Mouse (Mus musculus) liver, embryonic 11.5 days (tissue): Measurements from ENCODE around the gene Traf3. TPM values are rescaled to one million over a fixed set of nuclear protein-coding genes. Genes with fewer than 3 reads are reported as not detected.

ENCODE experiments used
- ATAC-seq: fragments of 200-750 bp; cut with Nextera tagmentation; replicated peaks from 2 replicates; pipeline ENCODE4 v1.8.0; 2017; ENCODE audit warnings: moderate number of reproducible peaks, mild to moderate bottlenecking, moderate TSS enrichment, moderate library complexity; ENCODE audit not compliant: low FRiP score
- DNase-seq: peaks from one replicate; pipeline ENCODE4 v3.0.0-alpha.2; 2017; ENCODE audit warnings: low spot score
- H3K27ac ChIP-seq: fragments of 300-500 bp; sonication (generic); 2 replicates; pipeline ENCODE4 v1.5.1; 2014; ENCODE audit warnings: mild to moderate bottlenecking, low read depth, low read length, control low read depth
- H3K27me3 ChIP-seq: fragments of 300-500 bp; sonication (generic); replicated peaks from 2 replicates; pipeline ENCODE4 v1.6.1; 2014; ENCODE audit warnings: low read length, mixed read lengths; ENCODE audit not compliant: control insufficient read depth, insufficient read depth
- H3K36me3 ChIP-seq: fragments of 300-500 bp; sonication (generic); 2 replicates; pipeline ENCODE4 v1.6.1; 2014; ENCODE audit warnings: mild to moderate bottlenecking, low read length, moderate library complexity, mixed read lengths; ENCODE audit not compliant: control insufficient read depth, insufficient read depth
- H3K4me1 ChIP-seq: fragments of 300-500 bp; sonication (generic); replicated peaks from 2 replicates; pipeline ENCODE4 v1.6.1; 2014; ENCODE audit warnings: low read length, mixed read lengths; ENCODE audit not compliant: control insufficient read depth, insufficient read depth
- H3K4me2 ChIP-seq: fragments of 300-500 bp; sonication (generic); 2 replicates; pipeline ENCODE4 v1.6.1; 2014; ENCODE audit warnings: mild to moderate bottlenecking, control low read depth, moderate library complexity
- H3K4me3 ChIP-seq: fragments of 300-500 bp; sonication (generic); 2 replicates; pipeline ENCODE4 v1.5.1; 2014; ENCODE audit warnings: low read depth, low read length, control low read depth
- H3K9ac ChIP-seq: fragments of 300-500 bp; sonication (generic); 2 replicates; pipeline ENCODE4 v1.6.1; 2014; ENCODE audit warnings: low read depth, low read length, control low read depth
- H3K9me3 ChIP-seq: fragments of 300-500 bp; sonication (generic); 2 replicates; pipeline ENCODE4 v1.6.1; 2016; ENCODE audit warnings: low read length, inconsistent platforms, mixed read lengths; ENCODE audit not compliant: control insufficient read depth
- WGBS: fragments of 180-500 bp; shearing (Covaris S2); extraction: QIAGEN DNeasy Blood & Tissue Kit; methylation state at CpG from one replicate; pipeline ENCODE4 v1.1.7; 2014; 5-methylcytosine and 5-hydroxymethylcytosine counted together
- polyA plus RNA-seq: library from polyadenylated mRNA; unstranded; fragments of >200 nt; fragmentation: Nextera tagmentation; extraction: Ambion mirVana; gene quantifications from 2 replicates; pipeline ENCODE4 v1.2.1, GENCODE M21; 2014

Gene Traf3
- polyA plus RNA-seq, 1 experiment from 2014 or later, result 7.4 TPM

GRCm38 (mm10) chr12:111230793-111231192 lies 64.6 kb downstream of the Traf3 start:
- DNase-seq (no peak), ATAC-seq (no peak)
- H3K4me1 ChIP-seq, result no peaks in the 10 kb centered on the region
- H3K4me3 ChIP-seq, result no peak overlapping the region
- 87% methylated on average over 2 of the region's 2 CpGs for WGBS
- H3K9ac ChIP-seq, result no peak overlapping the region
- H3K36me3 ChIP-seq, result no peaks in the 10 kb centered on the region; the same call in 1 of the 2 replicates
- H3K27ac ChIP-seq, result no peak overlapping the region
- no peaks in the 10 kb centered on the region for H3K9me3 ChIP-seq
- H3K4me2 ChIP-seq, result no peak overlapping the region
- H3K27me3 ChIP-seq, result no peaks in the 10 kb centered on the region

- no peaks in the 10 kb centered on the region for H3K9me3 ChIP-seq
- no peaks in the 10 kb centered on the region for H3K27me3 ChIP-seq
- peak; percentile 45; the same call in 1 of the 2 replicates for ATAC-seq
- no peak for DNase-seq
- 87% methylated on average over 4 of the region's 4 CpGs for WGBS
- H3K9ac ChIP-seq, result no peak overlapping the region
- H3K4me2 ChIP-seq, result no peak overlapping the region
- H3K27ac ChIP-seq, result no peak overlapping the region
- peaks cover 4% of the 10 kb centered on the region for H3K36me3 ChIP-seq
- H3K4me3 ChIP-seq, result no peak overlapping the region
- no peaks in the 10 kb centered on the region for H3K4me1 ChIP-seq
These were observed 67.6 kb downstream of the Traf3 start for GRCm38 (mm10) chr12:111233798-111234197.

- ATAC-seq (no peak), DNase-seq (no peak)
- Histone ChIP-seq H3K27ac (no peak overlapping the region), H3K4me2 (no peak overlapping the region), H3K9ac (no peak overlapping the region), H3K27me3 (no peaks in the 10 kb centered on the region), H3K9me3 (no peaks in the 10 kb centered on the region), H3K36me3 (peaks cover 8% of the 10 kb centered on the region), H3K4me1 (no peaks in the 10 kb centered on the region), H3K4me3 (no peak overlapping the region)
- WGBS, result 79% methylated on average over 9 of the region's 9 CpGs
These were observed 68.2 kb downstream of the Traf3 start for GRCm38 (mm10) chr12:111234383-111234782.

GRCm38 (mm10) chr12:111235631-111236030 lies 69.5 kb downstream of the Traf3 start:
- ATAC-seq, result no peak
- 88% methylated on average over 6 of the region's 6 CpGs for WGBS
- no peak overlapping the region for H3K9ac ChIP-seq

GRCm38 (mm10) chr12:111237611-111238188 lies 71.5 kb downstream of the Traf3 start:
- H3K27me3 ChIP-seq, result no peaks in the 10 kb centered on the region
- no peak overlapping the region for H3K4me3 ChIP-seq
- no peaks in the 10 kb centered on the region for H3K4me1 ChIP-seq
- H3K9me3 ChIP-seq, result no peaks in the 10 kb centered on the region
- DNase-seq (no peak), ATAC-seq (no peak)
- no peak overlapping the region for H3K4me2 ChIP-seq
- 92% methylated on average over 16 of the region's 16 CpGs for WGBS
- H3K9ac ChIP-seq, result no peak overlapping the region
- H3K27ac ChIP-seq, result no peak overlapping the region
- peaks cover 8% of the 10 kb centered on the region for H3K36me3 ChIP-seq

More at GRCm38 (mm10) chr12:111235631-111236030, 69.5 kb downstream of the Traf3 start:
- no peak overlapping the region for H3K4me2 ChIP-seq
- H3K36me3 ChIP-seq, result peaks cover 8% of the 10 kb centered on the region
- H3K27ac ChIP-seq, result no peak overlapping the region
- no peak overlapping the region for H3K4me3 ChIP-seq
- no peaks in the 10 kb centered on the region for H3K27me3 ChIP-seq
- no peaks in the 10 kb centered on the region for H3K4me1 ChIP-seq
- DNase-seq, result no peak
- no peaks in the 10 kb centered on the region for H3K9me3 ChIP-seq

- H3K36me3 ChIP-seq, result peaks cover 11% of the 10 kb centered on the region
- H3K4me1 ChIP-seq, result no peaks in the 10 kb centered on the region
- H3K9ac ChIP-seq, result no peak overlapping the region
- WGBS, result 90% methylated on average over 5 of the region's 5 CpGs
- ATAC-seq, result no peak
- no peak overlapping the region for H3K4me3 ChIP-seq
- no peaks in the 10 kb centered on the region for H3K27me3 ChIP-seq
- H3K4me2 ChIP-seq, result no peak overlapping the region
- H3K9me3 ChIP-seq, result no peaks in the 10 kb centered on the region
- no peak overlapping the region for H3K27ac ChIP-seq
- no peak for DNase-seq
These were observed 72.2 kb downstream of the Traf3 start for GRCm38 (mm10) chr12:111238345-111238744.

- H3K4me3 ChIP-seq, result no peak overlapping the region
- WGBS, result 67% methylated on average over 4 of the region's 4 CpGs
- no peaks in the 10 kb centered on the region for H3K4me1 ChIP-seq
- no peaks in the 10 kb centered on the region for H3K27me3 ChIP-seq
- H3K36me3 ChIP-seq, result peaks cover 14% of the 10 kb centered on the region
- no peak for ATAC-seq
- H3K9me3 ChIP-seq, result no peaks in the 10 kb centered on the region
- no peak for DNase-seq
- no peak overlapping the region for H3K27ac ChIP-seq
- no peak overlapping the region for H3K4me2 ChIP-seq
- no peak overlapping the region for H3K9ac ChIP-seq
These were observed 72.6 kb downstream of the Traf3 start for GRCm38 (mm10) chr12:111238778-111239177.

- peaks cover 15% of the 10 kb centered on the region for H3K36me3 ChIP-seq
- no peak for ATAC-seq
These were observed 73.8 kb downstream of the Traf3 start for GRCm38 (mm10) chr12:111239930-111240329.

GRCm38 (mm10) chr12:111241916-111242315 lies 75.7 kb downstream of the Traf3 start:
- no peak overlapping the region for H3K27ac ChIP-seq
- peaks cover 4% of the 10 kb centered on the region; the same call in 1 of the 2 replicates for H3K4me1 ChIP-seq
- H3K4me3 ChIP-seq, result no peak overlapping the region
- 92% methylated on average over 6 of the region's 6 CpGs for WGBS
- no peaks in the 10 kb centered on the region for H3K27me3 ChIP-seq
- H3K9me3 ChIP-seq, result no peaks in the 10 kb centered on the region
- H3K4me2 ChIP-seq, result no peak overlapping the region
- DNase-seq (no peak), ATAC-seq (no peak)
- peaks cover 15% of the 10 kb centered on the region for H3K36me3 ChIP-seq
- H3K9ac ChIP-seq, result no peak overlapping the region

More at GRCm38 (mm10) chr12:111239930-111240329, 73.8 kb downstream of the Traf3 start:
- Histone ChIP-seq H3K9me3 (no peaks in the 10 kb centered on the region), H3K27me3 (no peaks in the 10 kb centered on the region), H3K9ac (no peak overlapping the region), H3K27ac (no peak overlapping the region), H3K4me3 (no peak overlapping the region), H3K4me1 (no peaks in the 10 kb centered on the region), H3K4me2 (no peak overlapping the region)
- DNase-seq, result no peak
- WGBS, result 81% methylated on average over 10 of the region's 10 CpGs
